17 mouse cellular contexts compared by ENCODE assay signal in the genomic region with DNA sequence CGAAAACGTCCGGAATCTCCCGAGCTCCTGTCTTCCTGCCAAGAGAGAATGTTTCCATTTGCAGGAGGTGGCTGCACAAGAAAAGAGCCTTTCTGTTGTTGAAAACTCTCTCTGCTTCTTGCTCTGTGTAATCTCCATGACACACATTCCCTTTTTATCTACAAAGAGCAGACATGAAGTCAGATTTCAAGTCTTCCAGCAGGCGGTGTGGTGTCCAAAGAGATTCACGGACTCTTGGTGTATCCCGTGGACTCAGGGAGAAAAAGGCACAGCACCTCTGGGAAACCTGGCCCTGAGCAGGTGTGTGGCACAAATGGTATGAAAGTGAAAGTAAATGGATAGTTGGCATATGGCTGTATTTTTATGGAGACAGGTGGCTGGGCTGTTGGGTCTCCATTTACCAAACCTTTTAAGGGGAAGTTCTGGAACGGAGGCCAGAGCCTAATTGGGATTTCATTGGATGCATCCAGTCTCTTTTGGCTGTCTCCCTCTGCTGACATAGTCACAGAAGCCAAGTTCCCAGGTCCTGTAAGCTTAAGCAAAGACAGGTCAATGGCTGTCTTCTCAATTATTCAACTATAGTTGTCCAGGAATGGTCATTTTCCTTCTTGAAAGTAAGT.
DNase-seq lines count a peak whose midpoint lies in the region; ATAC-seq and TF ChIP-seq lines count a peak whose summit lies in the region.
"Had no signal": no experiment of that assay in that cellular context is flagged by ENCODE, and none has a peak within 500 bp of the region (broad histone marks: within the 10 kb centered on the region; RNA-seq: fewer than 3 reads in every experiment).

No protein-coding gene starts in this region.

- WGBS in embryonic facial prominence, embryonic 14.5 days, result 76% methylated on average over 8 of the region's 8 CpGs
- 93% methylated on average over 8 of the region's 8 CpGs for WGBS in embryonic facial prominence, embryonic 10.5 days
- 50% methylated on average over 8 of the region's 8 CpGs for WGBS in heart, embryonic 16.5 days
- 83% methylated on average over 8 of the region's 8 CpGs for WGBS in lung, postnatal 0 days

- TF ChIP-seq EP300 in lung, postnatal 0 days (IDR thresholded peaks at IDR 0.05), result no peak

- no peak overlapping the region for H3K4me2 ChIP-seq in embryonic facial prominence, embryonic 14.5 days (ENCODE audit: low read depth, low read length)
- H3K4me2 ChIP-seq in heart, embryonic 16.5 days (ENCODE audit: low read depth, low read length), result 0 out of 2 replicates have a peak overlapping the region, but pooled peaks have one; percentile 6
- H3K4me2 ChIP-seq in lung, postnatal 0 days (replicated peaks; ENCODE audit: low read depth, low read length), result no peak overlapping the region
- H3K4me2 ChIP-seq: limb, embryonic 12.5 days had no signal

- no peak for ATAC-seq in embryonic facial prominence, embryonic 14.5 days (ENCODE audit: low read depth)
- ATAC-seq in heart, embryonic 16.5 days (replicated peaks; ENCODE audit: extremely low read depth, insufficient read depth, low FRiP score), result no peak; the same call in 1 of the 2 replicates
- ATAC-seq in lung, postnatal 0 days, result no peak
- ATAC-seq: forebrain, embryonic 16.5 days; inflammation-experienced regulatory T-cells, adult 6 months had no signal

- H3K9ac ChIP-seq in embryonic facial prominence, embryonic 14.5 days (ENCODE audit: low read depth, low read length), result no peak overlapping the region
- no peak overlapping the region for H3K9ac ChIP-seq in heart, embryonic 16.5 days (ENCODE audit: low read length)
- H3K9ac ChIP-seq in lung, postnatal 0 days (replicated peaks; ENCODE audit: low read depth), result no peak overlapping the region
- H3K9ac ChIP-seq: limb, embryonic 12.5 days; liver, embryonic 14.5 days had no signal

- no peaks in the 10 kb centered on the region for H3K27me3 ChIP-seq in embryonic facial prominence, embryonic 14.5 days (replicated peaks; ENCODE audit: control insufficient read depth, insufficient read depth, low read length)
- H3K27me3 ChIP-seq in embryonic facial prominence, embryonic 10.5 days (replicated peaks; ENCODE audit: low read depth, poor library complexity, severe bottlenecking), result no peaks in the 10 kb centered on the region
- H3K27me3 ChIP-seq in heart, embryonic 16.5 days (ENCODE audit: control insufficient read depth, insufficient read depth, low read length), result no peaks in the 10 kb centered on the region
- no peaks in the 10 kb centered on the region for H3K27me3 ChIP-seq in lung, postnatal 0 days (replicated peaks; ENCODE audit: insufficient read depth, low read length)
- H3K27me3 ChIP-seq: limb, embryonic 12.5 days had no signal

- H3K9me3 ChIP-seq in embryonic facial prominence, embryonic 14.5 days (ENCODE audit: control insufficient read depth, low read length), result no peaks in the 10 kb centered on the region
- H3K9me3 ChIP-seq in embryonic facial prominence, embryonic 10.5 days, result no peaks in the 10 kb centered on the region
- no peaks in the 10 kb centered on the region for H3K9me3 ChIP-seq in heart, embryonic 16.5 days (replicated peaks; ENCODE audit: control insufficient read depth, low read length)
- H3K9me3 ChIP-seq in lung, postnatal 0 days (ENCODE audit: low read length), result no peaks in the 10 kb centered on the region
- H3K9me3 ChIP-seq: limb, embryonic 12.5 days had no signal

- peak; percentile 22 for DNase-seq in embryonic facial prominence, embryonic 14.5 days (ENCODE audit: low spot score)
- DNase-seq in embryonic facial prominence, embryonic 10.5 days (ENCODE audit: low spot score), result no peak
- DNase-seq in heart, adult 8-10 months (ENCODE audit: low spot score), result no peak
- DNase-seq in cerebellum, postnatal 10 days, result peak; percentile 74 to 77
- DNase-seq in layer of hippocampus, adult 9-10 months (ENCODE audit: low spot score), result peak; percentile 9
- DNase-seq in lung, postnatal 0 days (ENCODE audit: low spot score), result no peak
- no peak for DNase-seq in adrenal gland, adult 18-20 months (ENCODE audit: low spot score in 2 of 2)
- DNase-seq: adrenal gland, adult 2 months; gastrocnemius, postnatal 10 days; lung, postnatal 10 days; thymus, adult 2 months had no signal

- H3K27ac ChIP-seq in embryonic facial prominence, embryonic 14.5 days (replicated peaks; ENCODE audit: low read depth, low read length), result no peak overlapping the region
- no peak overlapping the region for H3K27ac ChIP-seq in embryonic facial prominence, embryonic 10.5 days (replicated peaks)
- no peak overlapping the region for H3K27ac ChIP-seq in heart, embryonic 16.5 days (ENCODE audit: low read length)
- H3K27ac ChIP-seq in lung, postnatal 0 days (ENCODE audit: low read length), result no peak overlapping the region
- H3K27ac ChIP-seq: left cerebral cortex, adult 2 months; limb, embryonic 12.5 days; liver, embryonic 14.5 days had no signal

- no peak overlapping the region for H3K4me3 ChIP-seq in embryonic facial prominence, embryonic 14.5 days (ENCODE audit: low read depth, low read length)
- H3K4me3 ChIP-seq in embryonic facial prominence, embryonic 10.5 days, result no peak overlapping the region
- no peak overlapping the region for H3K4me3 ChIP-seq in heart, embryonic 16.5 days (ENCODE audit: low read length)
- no peak overlapping the region for H3K4me3 ChIP-seq in lung, postnatal 0 days (ENCODE audit: low read depth, low read length)
- H3K4me3 ChIP-seq: left cerebral cortex, adult 2 months; limb, embryonic 12.5 days had no signal

- H3K4me1 ChIP-seq in embryonic facial prominence, embryonic 14.5 days (ENCODE audit: control insufficient read depth, insufficient read depth, low read length), result no peaks in the 10 kb centered on the region
- no peaks in the 10 kb centered on the region for H3K4me1 ChIP-seq in embryonic facial prominence, embryonic 10.5 days
- no peaks in the 10 kb centered on the region for H3K4me1 ChIP-seq in heart, embryonic 16.5 days (ENCODE audit: control insufficient read depth, insufficient read depth, low read length)
- no peaks in the 10 kb centered on the region for H3K4me1 ChIP-seq in lung, postnatal 0 days (ENCODE audit: insufficient read depth, low read depth, low read length)
- H3K4me1 ChIP-seq: limb, embryonic 12.5 days had no signal

- H3K36me3 ChIP-seq in embryonic facial prominence, embryonic 14.5 days (ENCODE audit: control insufficient read depth, insufficient read depth, low read length), result no peaks in the 10 kb centered on the region
- no peaks in the 10 kb centered on the region for H3K36me3 ChIP-seq in embryonic facial prominence, embryonic 10.5 days (replicated peaks)
- H3K36me3 ChIP-seq in heart, embryonic 16.5 days (ENCODE audit: control insufficient read depth, insufficient read depth), result no peaks in the 10 kb centered on the region
- H3K36me3 ChIP-seq in lung, postnatal 0 days (ENCODE audit: insufficient read depth, low read length), result no peaks in the 10 kb centered on the region
- H3K36me3 ChIP-seq: limb, embryonic 12.5 days had no signal

- TF ChIP-seq CTCF in lung, postnatal 0 days (IDR thresholded peaks at IDR 0.05), result no peak

Comparison
In these comparisons a context has a peak if more than half of its experiments do, and no peak if none do; other contexts are left out.
1. DNase-seq: peak in embryonic facial prominence, embryonic 14.5 days (single experiment), cerebellum, postnatal 10 days (2 of 2) and layer of hippocampus, adult 9-10 months (single experiment); none in embryonic facial prominence, embryonic 10.5 days (single experiment), heart, adult 8-10 months (single experiment), lung, postnatal 0 days (single experiment) and adrenal gland, adult 18-20 months (0 of 2).